In genomic region chr6:29812076-29812475, GRCm38 (mm10) we compare ENCODE assay signal across 29 mouse cellular contexts.
"Had no signal": no experiment of that assay in that cellular context is flagged by ENCODE, and none has a peak within 500 bp of the region (broad histone marks: within the 10 kb centered on the region; RNA-seq: fewer than 3 reads in every experiment).

No protein-coding gene starts in this region.

- DNase-seq: liver; liver, embryonic 13.5 days; liver, postnatal 0 days; lung, adult 18-20 months; lung, adult 2 months; lung, embryonic 14.5 days; lung, postnatal 10 days; lung, postnatal 14 days; lung, postnatal 36 days; lung, postnatal 4 days had no signal

- H3K4me2 ChIP-seq: limb, embryonic 12.5 days; limb, embryonic 13.5 days; limb, embryonic 15.5 days; liver, embryonic 11.5 days; liver, embryonic 13.5 days; liver, embryonic 15.5 days; lung, embryonic 14.5 days; lung, embryonic 15.5 days; midbrain, embryonic 12.5 days; midbrain, embryonic 13.5 days; midbrain, embryonic 15.5 days; neural tube, embryonic 12.5 days had no signal

- H3K4me1 ChIP-seq: liver, embryonic 13.5 days; liver, embryonic 15.5 days; lung, embryonic 15.5 days; megakaryocyte, embryonic 14.5 days; neural tube, embryonic 12.5 days had no signal

- ATAC-seq: liver, postnatal 0 days; lung, postnatal 0 days; midbrain, embryonic 13.5 days; midbrain, embryonic 15.5 days; midbrain, embryonic 16.5 days had no signal

- H3K4me3 ChIP-seq: left cerebral cortex, adult 2 months; limb, embryonic 10.5 days; limb, embryonic 12.5 days; limb, embryonic 13.5 days; limb, embryonic 15.5 days; liver, embryonic 13.5 days; liver, embryonic 15.5 days; lung, embryonic 15.5 days; megakaryocyte, embryonic 14.5 days; midbrain, embryonic 10.5 days; midbrain, embryonic 12.5 days; midbrain, embryonic 13.5 days; midbrain, embryonic 15.5 days; myocyte; neural tube, embryonic 12.5 days had no signal

- H3K27me3 ChIP-seq: limb, embryonic 12.5 days; limb, embryonic 13.5 days; limb, embryonic 15.5 days; liver, embryonic 13.5 days; liver, embryonic 15.5 days; lung, embryonic 15.5 days; megakaryocyte, embryonic 14.5 days; midbrain, embryonic 12.5 days; midbrain, embryonic 13.5 days; midbrain, embryonic 15.5 days; neural tube, embryonic 12.5 days had no signal

- H3K27ac ChIP-seq: left cerebral cortex, adult 2 months; limb, embryonic 10.5 days; limb, embryonic 12.5 days; limb, embryonic 13.5 days; limb, embryonic 15.5 days; liver, embryonic 13.5 days; liver, embryonic 14.5 days; liver, embryonic 15.5 days; lung, embryonic 15.5 days; macrophage; midbrain, embryonic 10.5 days; midbrain, embryonic 12.5 days; midbrain, embryonic 13.5 days; midbrain, embryonic 15.5 days; neural tube, embryonic 12.5 days had no signal

- H3K9me3 ChIP-seq: limb, embryonic 10.5 days; limb, embryonic 12.5 days; limb, embryonic 13.5 days; limb, embryonic 15.5 days; liver, embryonic 13.5 days; liver, embryonic 15.5 days; lung, embryonic 15.5 days; megakaryocyte, embryonic 14.5 days; midbrain, embryonic 10.5 days; midbrain, embryonic 12.5 days; midbrain, embryonic 13.5 days; midbrain, embryonic 15.5 days; neural tube, embryonic 12.5 days had no signal

- H3K36me3 ChIP-seq: limb, embryonic 10.5 days; limb, embryonic 12.5 days; limb, embryonic 13.5 days; limb, embryonic 15.5 days; liver, embryonic 13.5 days; liver, embryonic 15.5 days; lung, embryonic 15.5 days; midbrain, embryonic 10.5 days; midbrain, embryonic 12.5 days; midbrain, embryonic 13.5 days; midbrain, embryonic 15.5 days; neural tube, embryonic 12.5 days had no signal

- H3K9ac ChIP-seq: limb, embryonic 12.5 days; limb, embryonic 13.5 days; limb, embryonic 15.5 days; liver, embryonic 13.5 days; liver, embryonic 14.5 days; liver, embryonic 15.5 days; liver, postnatal 0 days; lung, embryonic 14.5 days; lung, embryonic 15.5 days; midbrain, embryonic 12.5 days; midbrain, embryonic 13.5 days; midbrain, embryonic 15.5 days; neural tube, embryonic 12.5 days had no signal
